Mouse (Mus musculus) C2C12 (cell line): ENCODE measurements around the gene Ppp2r3a. TPM values are rescaled to one million over a fixed set of nuclear protein-coding genes. Genes with fewer than 3 reads are reported as not detected.
A peak's percentile ranks its signal among the peaks of the same experiment; 100 is the strongest.

Experiments
- H3K27me3 ChIP-seq: one replicate; pipeline ENCODE4 v1.6.1; 2011; ENCODE audit not compliant: control insufficient read depth, insufficient read depth, insufficient read length
- H3K36me3 ChIP-seq: one replicate; pipeline ENCODE4 v1.6.1; 2011; ENCODE audit not compliant: control insufficient read depth, insufficient read depth
- H3K4me3 ChIP-seq: one replicate; pipeline ENCODE4 v1.5.1; 2011; ENCODE audit warnings: mild to moderate bottlenecking, control low read depth; ENCODE audit not compliant: poor library complexity, insufficient read depth, severe bottlenecking
- H3K79me2 ChIP-seq: one replicate; pipeline ENCODE4 v1.6.1; 2011; ENCODE audit not compliant: control insufficient read depth, insufficient read depth
- H3K79me3 ChIP-seq: one replicate; pipeline ENCODE4 v1.6.1; 2011; ENCODE audit warnings: low read depth, control low read depth
- H3ac ChIP-seq: one replicate; pipeline ENCODE3; 2011; ENCODE audit warnings: low read depth; ENCODE audit not compliant: control insufficient read depth, insufficient read length
- CEBPB ChIP-seq: IDR thresholded peaks from one replicate; pipeline ENCODE4 v1.6.1; 2011; ENCODE audit warnings: low read depth, mild to moderate bottlenecking, control low read depth, moderate library complexity
- CTCF ChIP-seq: IDR thresholded peaks from one replicate; pipeline ENCODE4 v1.5.1; 2011; ENCODE audit not compliant: control insufficient read depth, insufficient read depth, insufficient read length
- FOSL1 ChIP-seq: IDR thresholded peaks from one replicate; pipeline ENCODE4 v1.8.0; 2011; ENCODE audit warnings: mild to moderate bottlenecking, low read length; ENCODE audit not compliant: poor library complexity, insufficient read depth, severe bottlenecking
- MAX ChIP-seq: IDR thresholded peaks from one replicate; pipeline ENCODE4 v1.6.1; 2011; ENCODE audit warnings: mild to moderate bottlenecking, control low read depth
- MYOD1 ChIP-seq: IDR thresholded peaks from one replicate; pipeline ENCODE4 v1.6.1; 2011; ENCODE audit warnings: low read depth; ENCODE audit not compliant: control insufficient read depth, insufficient read length
- MYOG ChIP-seq: IDR thresholded peaks from one replicate; pipeline ENCODE4 v1.6.1; 2011; ENCODE audit not compliant: control insufficient read depth, insufficient read length; ENCODE audit errors: extremely low read depth
- USF1 ChIP-seq: IDR thresholded peaks from one replicate; pipeline ENCODE4 v1.6.1; 2011; ENCODE audit warnings: low read depth, mild to moderate bottlenecking, control low read depth, moderate library complexity
- polyA plus RNA-seq: library from polyadenylated mRNA; unstranded; fragments of >200 nt; fragmentation: generic; extraction: Trizol; gene quantifications from one replicate; pipeline ENCODE4 v1.2.1, GENCODE M21; 2012; ENCODE audit warnings: missing spikeins

Gene Ppp2r3a
- polyA plus RNA-seq, 1 experiment: 2.4 TPM

GRCm38 (mm10) chr9:101073987-101074331 is 177.6 kb downstream of the Ppp2r3a start, which contains the start of gene Msl2:
Gene Msl2, plus strand, starts transcription at chr9:101074101.
- Histone ChIP-seq H3K79me3 (peaks cover 44% of the 10 kb centered on the region), H3K36me3 (peaks cover 16% of the 10 kb centered on the region), H3ac (peak within 1 kb of the TSS; percentile 96), H3K79me2 (peaks cover 46% of the 10 kb centered on the region), H3K27me3 (no peaks in the 10 kb centered on the region), H3K4me3 (peak within 1 kb of the TSS; percentile 78)
- TF ChIP-seq USF1: no peak
- no peak for TF ChIP-seq FOSL1
- TF ChIP-seq CEBPB: no peak
- no peak for TF ChIP-seq CTCF
- TF ChIP-seq MYOD1: no peak
- no peak for TF ChIP-seq MAX
- no peak for TF ChIP-seq MYOG

- TF ChIP-seq MAX (peak; percentile 80), USF1 (peak; percentile 27), CEBPB (no peak), CTCF (no peak), MYOG (no peak), FOSL1 (no peak), MYOD1 (no peak)
Measured at GRCm38 (mm10) chr9:101073041-101073986, 178.3 kb downstream of the Ppp2r3a start.

GRCm38 (mm10) chr9:101072506-101072905 is 179.1 kb downstream of the Ppp2r3a start:
- Histone ChIP-seq H3K36me3 (peaks cover 12% of the 10 kb centered on the region), H3K4me3 (no peak overlapping the region), H3ac (no peak overlapping the region), H3K79me3 (peaks cover 30% of the 10 kb centered on the region), H3K79me2 (peaks cover 32% of the 10 kb centered on the region), H3K27me3 (no peaks in the 10 kb centered on the region)
- TF ChIP-seq USF1: no peak
- no peak for TF ChIP-seq MYOG
- no peak for TF ChIP-seq MAX
- no peak for TF ChIP-seq MYOD1
- TF ChIP-seq CEBPB: no peak
- TF ChIP-seq CTCF: no peak
- no peak for TF ChIP-seq FOSL1

More at GRCm38 (mm10) chr9:101073041-101073986, 178.3 kb downstream of the Ppp2r3a start:
- Histone ChIP-seq H3K79me2 (peaks cover 40% of the 10 kb centered on the region), H3K36me3 (peaks cover 13% of the 10 kb centered on the region), H3K4me3 (peak overlapping the region; percentile 78), H3K27me3 (no peaks in the 10 kb centered on the region), H3ac (peak overlapping the region; percentile 78), H3K79me3 (peaks cover 38% of the 10 kb centered on the region)

- Histone ChIP-seq H3K79me3 (peaks cover 2% of the 10 kb centered on the region), H3K36me3 (no peaks in the 10 kb centered on the region), H3K79me2 (peaks cover 4% of the 10 kb centered on the region), H3ac (no peak overlapping the region), H3K4me3 (no peak overlapping the region), H3K27me3 (no peaks in the 10 kb centered on the region)
- TF ChIP-seq USF1: no peak
- no peak for TF ChIP-seq MYOD1
- TF ChIP-seq MAX: no peak
- TF ChIP-seq CEBPB: no peak
Measured at GRCm38 (mm10) chr9:101069781-101070180, 181.8 kb downstream of the Ppp2r3a start.

- Histone ChIP-seq H3K36me3 (no peaks in the 10 kb centered on the region), H3K79me2 (no peaks in the 10 kb centered on the region), H3K27me3 (no peaks in the 10 kb centered on the region), H3K4me3 (no peak overlapping the region), H3ac (no peak overlapping the region), H3K79me3 (no peaks in the 10 kb centered on the region)
- TF ChIP-seq MYOD1: no peak
- TF ChIP-seq CTCF: no peak
- no peak for TF ChIP-seq USF1
- TF ChIP-seq FOSL1: no peak
- no peak for TF ChIP-seq CEBPB
- no peak for TF ChIP-seq MYOG
- TF ChIP-seq MAX: no peak
Measured at GRCm38 (mm10) chr9:101065076-101065602, 186.5 kb downstream of the Ppp2r3a start.

GRCm38 (mm10) chr9:101062253-101062780 is 189.3 kb downstream of the Ppp2r3a start:
- Histone ChIP-seq H3K79me2 (no peaks in the 10 kb centered on the region), H3ac (no peak overlapping the region), H3K36me3 (no peaks in the 10 kb centered on the region), H3K79me3 (no peaks in the 10 kb centered on the region), H3K27me3 (no peaks in the 10 kb centered on the region), H3K4me3 (no peak overlapping the region)
- TF ChIP-seq MYOD1 (no peak), MYOG (no peak), CTCF (no peak), MAX (no peak), FOSL1 (no peak), USF1 (no peak), CEBPB (no peak)
